Mouse (Mus musculus): ENCODE data around the gene Klrg1. TPM values are rescaled to one million over a fixed set of nuclear protein-coding genes. Genes with fewer than 3 reads are reported as not detected.
A peak's percentile ranks its signal among the peaks of the same experiment; 100 is the strongest.

Klrg1 gene
- total RNA-seq, 2 experiments from 2014 or later: 0.59 to 1.2 TPM

DNA sequence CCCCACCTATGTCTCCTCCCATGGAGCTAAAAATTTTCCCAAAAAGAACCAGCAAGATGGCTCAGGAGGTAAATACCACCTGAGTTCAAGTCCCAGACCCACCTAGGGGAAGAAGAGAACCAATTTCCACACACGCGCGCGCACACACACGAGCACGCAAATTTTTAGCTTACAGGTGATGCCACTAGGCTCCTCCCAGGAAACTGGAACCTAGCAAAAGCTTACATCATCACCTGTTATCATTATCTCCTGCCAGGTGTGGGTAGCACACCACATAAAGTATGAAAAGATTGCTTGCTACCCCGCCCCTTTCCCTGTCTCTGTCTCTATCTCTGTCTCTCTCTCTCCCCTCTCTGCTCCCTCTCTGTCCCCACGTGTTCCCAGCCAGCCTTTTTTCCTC lies 10.4 kb upstream of the Klrg1 start:
- no peak for DNase-seq (ENCODE audit: low spot score in 2 of 2)

DNA sequence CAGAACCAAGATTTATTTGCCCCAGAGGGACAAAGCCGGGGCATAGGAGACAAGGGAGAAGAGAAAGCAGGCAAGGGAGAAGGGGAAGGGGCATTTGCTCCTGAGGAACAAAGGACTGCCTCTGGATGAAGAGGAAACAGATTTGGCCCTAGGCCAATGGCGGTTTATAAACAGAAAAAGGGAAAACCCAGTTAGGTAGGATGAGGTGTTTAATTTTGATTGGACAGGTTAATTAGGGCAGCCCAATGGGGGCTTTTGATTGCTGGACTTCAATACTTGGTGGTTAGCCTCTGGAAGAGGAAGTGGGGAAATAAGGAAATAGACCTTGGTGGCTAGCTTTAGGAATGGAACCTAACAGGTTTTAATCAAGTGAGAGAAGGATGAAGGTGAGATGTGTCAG lies 9.5 kb upstream of the Klrg1 start:
- DNase-seq (ENCODE audit: low spot score in 2 of 2): no peak

DNA sequence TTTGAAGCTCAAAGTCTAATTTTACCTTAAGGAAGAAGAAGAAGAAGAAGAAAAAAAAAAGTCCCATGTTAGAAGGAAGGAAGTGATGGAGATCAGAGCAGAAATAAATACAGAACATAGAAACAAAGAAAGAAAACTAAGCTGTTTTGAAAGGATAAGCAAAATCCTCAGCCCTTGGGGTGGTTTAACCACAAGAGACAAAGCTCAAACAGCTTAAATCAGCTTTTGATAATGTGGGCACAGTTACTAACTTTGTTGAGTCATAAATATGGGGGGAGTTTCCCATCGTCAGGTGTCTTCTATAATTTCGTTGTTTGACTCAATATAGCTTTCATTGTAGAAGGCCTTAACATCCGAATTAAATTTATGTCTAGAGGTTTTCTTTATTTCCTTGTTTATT lies 9.1 kb upstream of the Klrg1 start:
- DNase-seq (ENCODE audit: low spot score in 2 of 2): no peak

DNA sequence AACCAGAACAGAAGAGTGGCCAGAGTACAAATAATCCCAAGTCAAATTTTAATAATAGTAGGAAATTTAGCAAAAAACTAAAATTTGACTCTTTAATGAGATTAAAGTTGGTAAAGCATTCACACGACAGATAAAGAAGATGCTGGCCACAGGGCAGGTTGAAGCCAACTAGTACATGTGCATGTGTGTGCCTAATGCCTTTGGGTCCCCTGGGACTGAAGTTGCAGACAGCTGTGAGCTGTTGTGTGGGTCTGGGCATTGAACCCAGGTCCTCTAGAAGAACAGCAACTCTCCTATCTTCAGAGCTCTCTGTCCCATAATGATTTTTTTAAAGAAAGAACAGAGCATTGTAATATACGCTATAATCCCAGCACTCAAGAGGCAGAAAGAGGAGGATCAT lies 8.6 kb upstream of the Klrg1 start:
- no peak for DNase-seq (ENCODE audit: low spot score in 2 of 2)

DNA sequence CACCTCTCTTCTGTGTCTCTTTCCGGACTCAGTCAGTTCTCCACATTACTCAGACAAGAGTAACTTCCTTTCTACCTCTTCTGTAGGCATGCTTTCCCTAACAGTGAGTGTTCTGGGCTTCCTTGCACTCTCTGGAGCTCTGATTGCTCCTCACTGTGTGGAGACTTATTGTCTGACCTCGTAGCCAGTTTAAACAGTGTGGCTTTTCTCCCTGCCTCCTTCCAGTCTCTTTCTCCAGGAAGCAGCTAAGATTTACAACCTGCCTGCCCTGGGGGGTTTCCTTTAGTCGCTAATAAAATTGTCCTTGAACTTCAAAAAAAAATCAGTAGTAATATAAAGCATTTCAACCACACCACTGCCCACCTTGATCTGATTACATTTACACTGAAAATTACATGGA lies 7.6 kb upstream of the Klrg1 start:
- no peak for DNase-seq (ENCODE audit: low spot score in 2 of 2)

DNA sequence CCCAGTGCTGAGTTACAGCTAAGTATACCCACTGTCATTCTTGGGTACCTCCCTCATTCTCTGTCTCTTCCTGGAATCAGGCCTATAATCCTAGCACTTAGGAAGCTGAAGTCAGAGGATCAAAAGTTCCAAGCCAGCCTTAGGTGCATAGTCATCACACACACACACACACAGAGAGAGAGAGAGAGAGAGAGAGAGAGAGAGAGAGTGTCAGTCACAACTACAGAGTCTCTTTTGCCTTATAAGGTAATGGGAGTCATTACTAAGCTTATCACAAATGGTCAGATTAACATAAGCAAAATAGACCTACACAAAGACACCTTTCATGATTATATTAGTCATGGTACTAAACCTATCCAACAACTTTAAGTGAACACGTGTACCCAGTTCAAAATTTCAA lies 6.6 kb upstream of the Klrg1 start:
- DNase-seq (ENCODE audit: low spot score in 2 of 2): no peak

DNA sequence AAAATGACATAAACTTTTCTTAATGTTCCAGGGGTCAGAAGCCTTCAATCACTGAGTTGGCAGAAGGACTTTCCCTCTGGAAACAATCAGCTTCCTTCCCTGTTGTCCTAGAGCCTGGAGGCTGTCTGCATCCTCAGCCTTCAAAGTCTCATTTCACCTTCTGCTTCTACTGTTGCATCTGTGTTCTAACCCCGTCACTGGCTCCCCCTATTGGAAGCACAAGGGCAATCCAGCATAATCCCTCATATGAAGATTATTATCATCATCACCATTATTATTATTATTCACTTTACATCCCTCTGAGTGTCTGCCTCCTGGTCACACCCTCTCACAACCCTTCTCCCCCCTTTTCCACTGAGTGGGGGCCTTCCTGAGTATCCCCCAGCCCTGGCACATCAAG lies 5.6 kb upstream of the Klrg1 start:
- DNase-seq (ENCODE audit: low spot score in 2 of 2): no peak

DNA sequence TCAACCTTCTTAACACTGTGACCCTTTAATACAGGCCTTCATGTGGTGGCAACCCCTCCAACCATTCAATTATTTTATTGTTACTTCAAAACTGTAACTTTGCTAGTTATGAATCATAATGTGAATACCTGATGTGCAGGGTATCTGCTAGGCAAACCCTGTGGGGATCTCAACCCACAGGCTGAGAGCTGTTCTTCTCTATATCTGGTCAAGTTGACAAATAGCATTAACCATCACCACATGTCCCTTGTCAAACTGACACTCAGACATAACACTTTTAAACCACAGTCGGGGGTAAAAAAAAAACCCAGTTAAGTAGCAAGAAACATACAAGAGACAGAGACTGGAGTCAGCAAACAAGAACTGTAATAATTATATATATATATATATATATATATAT lies 2.1 kb upstream of the Klrg1 start:
- no peak for DNase-seq (ENCODE audit: low spot score in 2 of 2)

DNA sequence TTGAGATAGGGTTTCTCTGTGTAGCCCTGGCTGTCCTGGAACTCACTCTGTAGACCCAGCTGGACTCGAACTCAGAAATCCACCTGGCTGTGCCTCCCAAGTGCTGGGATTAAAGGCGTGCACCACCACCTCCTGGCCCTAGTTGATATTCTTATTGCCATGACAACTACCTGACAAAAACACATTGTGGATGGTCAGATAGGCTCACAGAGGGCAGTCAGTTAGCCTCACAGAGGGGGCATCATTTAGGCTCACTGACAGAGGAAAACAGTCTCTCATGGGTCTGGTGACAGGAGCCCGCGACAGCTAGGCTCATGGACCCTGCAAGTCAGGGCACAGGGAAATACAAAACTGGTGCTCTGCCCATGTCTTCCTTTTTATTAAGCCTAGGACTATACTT lies 1.6 kb upstream of the Klrg1 start:
- no peak for DNase-seq (ENCODE audit: low spot score in 2 of 2)

DNA sequence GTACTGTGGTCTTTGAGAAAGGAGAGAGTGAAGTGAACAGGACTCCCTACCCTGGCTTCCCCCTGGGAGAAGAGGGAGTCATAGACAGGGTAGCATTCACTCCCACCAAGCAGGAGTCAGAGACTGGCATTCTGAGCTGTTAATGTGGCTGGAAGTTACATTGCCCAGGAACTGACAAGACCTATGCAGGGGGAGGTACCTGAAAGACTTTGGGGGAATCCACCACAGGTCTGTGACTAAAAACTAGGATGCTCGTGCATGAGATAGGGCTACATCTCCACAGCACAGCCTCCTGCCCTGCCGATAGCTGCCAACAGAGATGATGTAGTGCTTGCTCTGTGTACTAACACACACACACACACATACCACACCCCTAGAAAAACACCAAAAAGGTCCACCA lies 747 bp upstream of the Klrg1 start:
- no peak for DNase-seq (ENCODE audit: low spot score in 2 of 2)

DNA sequence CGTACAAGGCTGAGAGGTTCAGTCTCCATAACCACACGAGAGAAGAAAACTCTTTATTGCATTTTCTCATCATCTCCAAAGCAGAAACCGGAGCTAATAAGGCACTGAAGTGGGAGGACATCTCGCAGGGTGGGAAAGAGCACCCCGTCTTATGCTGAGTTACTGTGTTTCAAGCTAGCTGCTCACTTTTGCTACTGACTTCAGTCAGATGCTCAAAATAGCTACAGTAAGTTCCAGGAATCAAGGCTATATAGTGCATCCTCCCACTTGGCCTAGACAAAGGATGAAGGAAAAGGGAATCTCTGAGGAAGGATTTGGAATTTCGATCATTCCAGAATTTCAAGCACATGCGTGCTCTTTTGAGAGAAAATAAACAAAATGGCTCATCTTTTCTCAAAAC lies 6.1 kb downstream of the Klrg1 start:
- DNase-seq (ENCODE audit: low spot score in 2 of 2): no peak

DNA sequence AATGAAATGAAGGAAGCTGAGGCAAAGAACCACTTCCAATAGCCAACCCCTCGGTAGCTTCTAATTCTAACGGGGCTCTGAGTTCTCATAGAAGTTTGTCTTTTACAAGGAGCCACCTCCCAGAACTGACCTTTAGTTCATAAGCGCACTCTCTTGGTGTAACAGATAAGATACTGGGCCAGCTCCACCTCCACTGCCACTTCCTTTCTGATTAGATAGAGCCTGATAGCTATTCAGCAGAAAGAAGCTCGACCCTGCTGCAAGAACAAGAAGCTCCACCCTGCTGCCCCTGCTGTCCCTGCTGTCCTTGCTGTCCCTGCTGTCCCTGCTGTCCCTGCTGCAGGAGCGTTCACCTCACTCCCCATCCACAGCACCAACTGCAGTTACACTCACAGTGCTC lies 8.1 kb downstream of the Klrg1 start:
- no peak for DNase-seq (ENCODE audit: low spot score in 2 of 2)

DNA sequence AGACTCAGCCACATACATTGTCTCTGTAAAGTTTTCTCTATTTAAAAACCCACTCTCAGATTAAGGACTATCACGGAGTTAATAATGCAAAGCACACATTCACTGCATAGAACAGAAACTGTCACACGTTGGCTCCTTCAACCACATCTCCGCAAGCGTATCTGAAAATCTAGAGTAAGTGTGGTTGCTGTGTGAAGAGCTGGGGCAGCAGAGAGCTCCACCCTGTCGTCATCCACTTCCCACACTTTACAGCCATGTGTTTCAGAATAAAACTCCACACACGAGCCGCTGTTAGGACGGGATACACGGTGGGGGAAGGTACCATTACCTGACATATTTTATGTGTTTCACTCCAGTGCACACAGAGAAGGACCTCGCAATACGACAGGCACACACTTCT lies 12.5 kb downstream of the Klrg1 start:
- no peak for DNase-seq (ENCODE audit: low spot score in 2 of 2)

DNA sequence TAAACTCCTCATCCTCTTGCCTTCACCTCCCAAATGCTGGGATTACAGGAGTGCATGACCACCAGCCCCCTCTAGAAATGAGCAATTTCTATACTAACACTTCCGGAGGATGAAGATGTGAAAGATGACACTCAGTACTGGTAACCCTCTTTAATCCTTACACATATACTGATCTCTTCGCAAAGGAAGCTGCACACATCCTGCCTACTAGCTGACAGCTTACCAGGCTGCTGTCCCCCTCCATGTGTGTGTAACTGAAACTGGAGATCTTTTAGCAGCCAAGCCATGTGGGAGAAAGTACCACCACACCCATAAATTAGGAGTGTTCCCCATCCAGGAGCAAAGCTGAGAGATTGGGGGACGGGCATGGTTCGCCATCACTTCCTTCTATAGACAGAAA lies 13.5 kb downstream of the Klrg1 start:
- no peak for DNase-seq (ENCODE audit: low spot score in 2 of 2)

DNA sequence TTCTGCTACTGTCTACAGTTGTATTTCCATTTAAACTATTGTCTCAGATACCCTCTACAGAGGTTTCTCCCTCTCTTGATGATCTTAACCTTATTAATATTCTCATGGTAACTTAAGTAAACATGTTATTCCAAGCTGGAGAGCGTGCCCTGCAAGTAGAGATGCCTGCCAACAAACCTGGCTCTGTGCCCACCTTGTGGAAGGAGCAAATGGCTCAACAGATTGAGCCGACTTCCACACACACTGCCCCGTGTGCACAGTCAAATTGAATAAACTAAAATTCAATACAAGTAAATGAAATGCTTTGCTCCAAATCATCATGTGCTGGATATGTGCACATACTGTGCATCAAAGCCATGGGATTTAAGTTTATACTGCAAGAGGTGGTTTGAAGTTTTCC lies 14.1 kb downstream of the Klrg1 start:
- DNase-seq (ENCODE audit: low spot score in 2 of 2): peak; percentile 90 to 92

DNA sequence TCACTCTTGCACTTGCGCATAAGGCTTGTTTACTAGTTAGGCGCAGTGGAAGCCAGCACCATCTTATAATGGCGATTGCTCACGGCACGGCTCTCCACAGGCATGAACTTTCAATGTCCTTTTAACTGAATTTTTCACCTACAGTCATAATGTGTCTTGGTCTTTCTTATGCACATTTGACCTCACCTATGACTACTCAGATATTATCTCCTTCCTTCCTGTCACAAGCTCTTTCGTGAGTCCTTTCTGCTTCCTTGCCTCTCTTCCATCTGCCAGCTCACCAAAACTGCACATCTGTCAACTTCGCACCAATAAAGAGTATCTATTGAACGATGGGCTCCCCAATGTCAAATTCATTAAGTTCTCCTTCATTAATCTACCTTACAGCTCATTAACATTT lies 20.1 kb downstream of the Klrg1 start:
- no peak for DNase-seq (ENCODE audit: low spot score in 2 of 2)

DNA sequence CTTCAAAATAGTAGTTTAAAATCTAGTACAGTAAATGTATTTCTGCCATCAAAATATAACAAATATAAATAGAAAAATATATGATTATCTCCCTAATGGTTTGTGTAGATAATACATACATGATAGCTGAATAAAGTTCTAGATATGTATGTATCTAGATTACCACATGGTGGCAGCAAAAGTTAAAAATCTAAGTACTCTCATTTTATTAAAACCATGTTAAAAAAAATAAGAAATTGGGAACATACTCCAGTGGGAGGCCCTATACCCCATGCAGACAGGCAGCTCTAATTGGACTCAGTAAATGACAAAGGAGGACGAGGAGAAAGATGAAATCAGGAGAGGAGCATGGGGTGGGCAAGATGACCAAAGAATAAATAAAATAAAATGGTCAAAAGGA lies 30.5 kb downstream of the Klrg1 start:
- DNase-seq (ENCODE audit: low spot score in 2 of 2): no peak

DNA sequence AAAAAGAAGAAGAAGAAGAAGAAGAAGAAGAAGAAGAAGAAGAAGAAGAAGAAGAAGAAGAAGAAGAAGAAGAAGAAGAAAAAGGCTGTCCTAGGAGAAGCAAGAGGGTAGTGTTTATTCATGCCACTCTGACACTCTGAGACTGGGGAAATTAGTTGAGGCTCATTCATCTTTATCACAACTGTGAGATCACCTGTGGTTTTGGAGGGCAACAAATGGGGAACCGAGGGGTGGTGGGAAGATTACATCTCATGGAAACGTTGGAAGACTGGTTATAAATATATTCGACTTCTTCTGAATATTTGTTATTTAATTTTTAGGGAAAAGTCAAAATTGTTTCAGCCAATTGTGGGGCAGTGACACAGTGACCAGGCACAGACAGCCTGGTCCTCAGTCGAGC lies 32.6 kb downstream of the Klrg1 start:
- no peak for DNase-seq (ENCODE audit: low spot score in 2 of 2)

Other genes starting within 250 kb of the Klrg1 start
- 10 to 100 TPM; 46.4 to 47.0 TPM for gene M6pr, start 25.8 kb upstream of the Klrg1 start, total RNA-seq (2021)
- gene Phc1, start 57.7 kb upstream of the Klrg1 start, total RNA-seq (2021): 10 to 100 TPM; 64.2 to 66.0 TPM
- gene Rimklb, start 215.9 kb upstream of the Klrg1 start, total RNA-seq (2021): 100 to 1,000 TPM; 246 to 252 TPM
- gene Mfap5, start 223.0 kb upstream of the Klrg1 start, total RNA-seq (2021): 1 to 10 TPM in 1 of 2 experiments, under 1 TPM in 1; 0.73 to 1.2 TPM

All from layer of hippocampus, postnatal 10 days (tissue).